Mouse (Mus musculus) kidney, embryonic 14.5 days (tissue): ENCODE measurements around the gene Spns3. TPM values are rescaled to one million over a fixed set of nuclear protein-coding genes. Genes with fewer than 3 reads are reported as not detected.

Experiments used
- ATAC-seq: fragments of 200-750 bp; cut with Nextera tagmentation; 2 replicates; pipeline ENCODE4 v1.8.0; 2017; ENCODE audit warnings: moderate number of reproducible peaks, mild to moderate bottlenecking, moderate TSS enrichment, moderate library complexity; ENCODE audit not compliant: low FRiP score, low TSS enrichment
- H3K27ac ChIP-seq: fragments of 300-500 bp; sonication (generic); 2 replicates; pipeline ENCODE4 v1.5.1; 2014; ENCODE audit warnings: low read depth, mild to moderate bottlenecking, low read length, moderate library complexity, mixed read lengths
- H3K27me3 ChIP-seq: fragments of 300-500 bp; sonication (generic); 2 replicates; pipeline ENCODE4 v1.6.1; 2014; ENCODE audit warnings: mild to moderate bottlenecking, low read length; ENCODE audit not compliant: control insufficient read depth, insufficient read depth
- H3K36me3 ChIP-seq: fragments of 300-500 bp; sonication (generic); 2 replicates; pipeline ENCODE4 v1.6.1; 2014; ENCODE audit warnings: low read length, mixed read lengths; ENCODE audit not compliant: control insufficient read depth, insufficient read depth
- H3K4me1 ChIP-seq: fragments of 300-500 bp; sonication (generic); 2 replicates; pipeline ENCODE4 v1.6.1; 2014; ENCODE audit warnings: low read length, mixed read lengths; ENCODE audit not compliant: control insufficient read depth, insufficient read depth
- H3K4me2 ChIP-seq: fragments of 300-500 bp; sonication (generic); replicated peaks from 2 replicates; pipeline ENCODE4 v1.6.1; 2014; ENCODE audit warnings: low read depth, mild to moderate bottlenecking, low read length
- H3K4me3 ChIP-seq: fragments of 300-500 bp; sonication (generic); 2 replicates; pipeline ENCODE4 v1.5.1; 2014; ENCODE audit warnings: mild to moderate bottlenecking, low read length
- H3K9ac ChIP-seq: fragments of 300-500 bp; sonication (generic); 2 replicates; pipeline ENCODE4 v1.6.1; 2014; ENCODE audit warnings: low read depth, mild to moderate bottlenecking, low read length, moderate library complexity
- H3K9me3 ChIP-seq: fragments of 300-500 bp; sonication (generic); 2 replicates; pipeline ENCODE4 v1.6.1; 2016; ENCODE audit warnings: low read length; ENCODE audit not compliant: control insufficient read depth
- WGBS: fragments of 180-500 bp; shearing (Covaris S2); extraction: QIAGEN DNeasy Blood & Tissue Kit; methylation state at CpG from one replicate; pipeline ENCODE4 v1.1.7; 2014; 5-methylcytosine and 5-hydroxymethylcytosine counted together
- polyA plus RNA-seq: library from polyadenylated mRNA; unstranded; fragments of >200 nt; fragmentation: Nextera tagmentation; extraction: Ambion mirVana; gene quantifications from 2 replicates; pipeline ENCODE4 v1.2.1, GENCODE M21; 2014

Spns3 gene
- polyA plus RNA-seq, 1 experiment from 2014 or later = 0.20 TPM

DNA sequence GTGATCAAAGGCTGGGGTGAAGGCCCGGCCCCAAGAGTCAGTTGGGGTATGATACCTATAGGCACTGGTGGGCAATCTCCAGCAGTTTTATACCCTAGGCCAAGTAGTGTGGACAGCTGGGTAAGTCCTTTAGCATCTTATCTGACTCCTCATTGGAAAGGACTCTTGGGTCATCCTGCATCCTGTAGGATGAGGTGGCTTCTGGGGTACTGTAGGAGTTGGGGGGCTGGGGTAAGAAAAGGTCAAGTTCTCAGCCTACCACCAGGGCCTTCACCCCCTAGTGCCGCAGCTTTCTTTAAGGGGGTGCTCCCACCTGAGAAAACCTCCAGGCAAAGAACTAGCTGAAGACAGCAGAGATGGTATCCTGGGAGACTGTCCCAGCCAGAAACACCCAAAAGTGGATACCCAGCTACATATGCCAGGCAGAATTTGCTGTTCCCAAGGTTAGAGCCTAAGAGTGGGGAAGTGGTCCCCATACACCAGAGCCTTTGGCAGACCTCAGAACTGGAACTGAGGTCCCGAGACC, 98.1 kb downstream of the Spns3 start:
- no peaks in the 10 kb centered on the region for H3K9me3 ChIP-seq
- H3K4me1 ChIP-seq = no peaks in the 10 kb centered on the region
- H3K27ac ChIP-seq = no peak overlapping the region
- no peak for ATAC-seq
- H3K4me3 ChIP-seq = no peak overlapping the region
- no peak overlapping the region for H3K4me2 ChIP-seq
- WGBS = 82% methylated on average over 3 of the region's 3 CpGs
- H3K36me3 ChIP-seq = peaks cover 56% of the 10 kb centered on the region
- no peaks in the 10 kb centered on the region for H3K27me3 ChIP-seq
- no peak overlapping the region for H3K9ac ChIP-seq

DNA sequence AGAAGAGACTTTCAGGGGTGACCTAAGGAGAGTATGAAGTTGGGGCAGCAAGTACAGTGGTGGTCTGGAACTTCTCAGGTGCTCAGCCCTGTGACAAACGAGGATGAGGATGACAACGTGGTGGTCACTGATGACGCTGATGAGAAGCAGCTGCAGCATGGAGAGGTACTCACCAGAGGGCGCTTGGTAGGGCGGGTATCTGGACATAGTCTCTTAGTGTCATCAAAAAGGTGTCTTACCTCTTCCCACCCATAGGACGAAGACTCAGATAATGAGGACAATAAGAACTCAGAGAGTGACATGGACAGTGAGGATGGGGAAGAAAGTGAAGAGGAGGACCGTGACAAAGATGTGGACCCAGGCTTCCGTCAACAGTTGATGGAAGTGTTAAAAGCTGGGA, 102.8 kb downstream of the Spns3 start:
- no peak overlapping the region for H3K4me3 ChIP-seq
- H3K4me2 ChIP-seq = no peak overlapping the region
- no peak for ATAC-seq
- 86% methylated on average over 8 of the region's 8 CpGs for WGBS
- H3K9me3 ChIP-seq = no peaks in the 10 kb centered on the region
- peaks cover 100% of the 10 kb centered on the region for H3K36me3 ChIP-seq
- H3K9ac ChIP-seq = no peak overlapping the region
- no peaks in the 10 kb centered on the region for H3K27me3 ChIP-seq
- peaks cover 1% of the 10 kb centered on the region for H3K4me1 ChIP-seq
- H3K27ac ChIP-seq = no peak overlapping the region

DNA sequence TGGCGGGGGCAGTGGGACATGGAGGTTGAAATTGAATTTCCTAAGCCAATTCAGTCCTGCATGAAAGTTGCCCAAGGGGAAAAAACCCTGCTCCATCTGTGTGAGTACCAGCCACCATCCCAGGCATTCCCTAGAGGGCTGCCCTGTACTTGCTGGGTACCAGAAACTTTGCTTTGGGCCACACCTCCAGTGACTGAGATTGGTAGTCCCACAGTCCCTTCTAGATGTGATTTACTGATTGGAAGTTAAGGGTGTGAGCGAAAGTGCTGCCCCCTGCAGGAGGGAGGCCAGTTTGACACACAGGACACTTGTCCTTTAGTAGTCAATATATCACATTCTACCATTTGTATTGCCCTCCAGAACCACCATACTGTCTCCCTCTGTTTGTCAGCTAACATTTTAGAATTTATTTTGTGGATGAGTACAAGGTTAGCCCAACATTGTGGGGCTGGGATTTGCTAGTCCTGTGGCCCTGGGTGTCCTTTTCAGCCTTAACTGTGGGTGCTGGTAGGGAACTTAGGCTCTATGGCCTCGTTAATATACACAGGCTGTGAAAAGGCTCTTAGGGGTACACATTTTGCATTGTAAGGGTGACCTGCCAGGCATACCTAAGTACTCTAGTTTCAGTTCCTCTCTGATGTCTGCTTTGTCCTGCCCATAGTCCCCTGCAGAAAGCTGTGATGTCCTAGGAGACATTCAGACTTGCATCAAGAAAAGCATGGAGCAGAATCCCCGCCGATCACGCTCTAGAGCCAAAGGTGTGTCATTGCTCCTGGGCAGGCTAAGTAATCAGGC, 103.8 kb downstream of the Spns3 start:
- Histone ChIP-seq H3K4me3 (no peak overlapping the region), H3K27ac (no peak overlapping the region), H3K9me3 (no peaks in the 10 kb centered on the region), H3K9ac (no peak overlapping the region), H3K36me3 (peaks cover 93% of the 10 kb centered on the region), H3K4me1 (peaks cover 7% of the 10 kb centered on the region), H3K4me2 (no peak overlapping the region), H3K27me3 (no peaks in the 10 kb centered on the region)
- no peak for ATAC-seq
- WGBS = 88% methylated on average over 6 of the region's 6 CpGs

Other genes starting within 250 kb of the Spns3 start
- gene Xaf1, start 248.9 kb downstream of the Spns3 start, polyA plus RNA-seq = 4.2 and 4.8 TPM in 2 replicates
- gene Fbxo39, start 236.1 kb downstream of the Spns3 start, polyA plus RNA-seq = not detected in 2 replicates
- 5.8 and 8.3 TPM in 2 replicates for gene Tekt1, start 188.1 kb downstream of the Spns3 start, polyA plus RNA-seq
- gene Smtnl2, start 138.8 kb downstream of the Spns3 start, polyA plus RNA-seq = 30.0 and 56.1 TPM in 2 replicates
- 0.31 and 0.76 TPM in 2 replicates for gene Ggt6, start 115.0 kb downstream of the Spns3 start, polyA plus RNA-seq
- 129 and 173 TPM in 2 replicates for gene Mybbp1a, start 109.2 kb downstream of the Spns3 start, polyA plus RNA-seq
- 2.0 and 2.4 TPM in 2 replicates for gene Spns2, start 60.6 kb downstream of the Spns3 start, polyA plus RNA-seq
- 68.1 and 82.1 TPM in 2 replicates for gene Ube2g1, start 56.8 kb upstream of the Spns3 start, polyA plus RNA-seq
- 13.4 and 35.3 TPM in 2 replicates for gene Ankfy1, start 139.5 kb upstream of the Spns3 start, polyA plus RNA-seq
- 4.4 and 5.5 TPM in 2 replicates for gene Cyb5d2, start 245.6 kb upstream of the Spns3 start, polyA plus RNA-seq
- 9.7 and 10.5 TPM in 2 replicates for gene Zzef1, start 245.7 kb upstream of the Spns3 start, polyA plus RNA-seq